Mouse (Mus musculus) right cerebral cortex, adult 18-20 months (tissue): Measurements from ENCODE around the gene Oip5.
"Not testable (repeated sequence)": the region's sequence is repeated elsewhere in the genome, so short reads cannot be mapped to it uniquely, and the experiment has no call there.

Experiments used
- DNase-seq: peaks from one replicate; pipeline ENCODE4 v3.0.0; 2022; ENCODE audit warnings: mixed read lengths

Gene Oip5

DNA sequence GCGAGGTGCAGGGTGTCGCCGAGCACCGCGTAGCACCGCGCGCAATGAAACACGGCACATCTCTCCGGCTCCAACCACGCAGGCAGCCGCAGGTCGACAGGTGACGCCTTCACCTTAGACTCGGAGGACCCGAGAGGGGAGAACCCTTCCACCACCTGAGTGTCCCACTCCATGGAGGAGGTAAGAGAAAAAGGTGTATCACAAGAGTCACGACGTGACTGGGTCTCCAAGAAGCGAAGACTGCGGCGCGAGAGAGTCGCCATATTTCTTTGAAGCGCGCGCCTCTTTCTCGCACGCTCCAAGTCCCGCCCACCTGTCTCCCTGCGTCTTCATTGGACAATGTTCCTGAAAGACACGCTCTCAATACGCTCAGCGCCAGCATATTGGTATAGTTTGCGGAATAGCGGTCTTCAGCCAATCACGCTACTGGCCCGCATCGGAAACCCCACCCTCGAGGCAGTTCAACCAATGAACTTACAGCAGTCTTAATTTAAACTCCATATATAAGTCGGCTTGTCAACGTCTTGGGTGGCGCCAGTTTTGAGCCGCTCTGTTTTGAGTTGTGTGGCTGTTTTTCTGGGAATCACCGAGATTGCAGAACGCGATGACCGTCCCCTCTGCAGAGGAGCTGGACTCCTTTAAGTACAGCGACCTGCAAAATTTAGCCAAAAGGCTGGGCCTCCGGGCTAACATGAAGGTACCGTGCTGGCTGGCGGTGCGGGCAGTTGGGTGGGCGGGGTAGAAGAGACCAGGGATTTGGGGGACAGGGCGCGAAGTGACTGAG is at the start of gene Oip5, which contains the start of gene Nusap1:
Oip5 (minus strand) TSS at position 271 of the 784 bp plus-strand sequence.
Nusap1 (plus strand) TSS at position 100 of the 784 bp plus-strand sequence.
- peak; percentile 95 for DNase-seq

DNA sequence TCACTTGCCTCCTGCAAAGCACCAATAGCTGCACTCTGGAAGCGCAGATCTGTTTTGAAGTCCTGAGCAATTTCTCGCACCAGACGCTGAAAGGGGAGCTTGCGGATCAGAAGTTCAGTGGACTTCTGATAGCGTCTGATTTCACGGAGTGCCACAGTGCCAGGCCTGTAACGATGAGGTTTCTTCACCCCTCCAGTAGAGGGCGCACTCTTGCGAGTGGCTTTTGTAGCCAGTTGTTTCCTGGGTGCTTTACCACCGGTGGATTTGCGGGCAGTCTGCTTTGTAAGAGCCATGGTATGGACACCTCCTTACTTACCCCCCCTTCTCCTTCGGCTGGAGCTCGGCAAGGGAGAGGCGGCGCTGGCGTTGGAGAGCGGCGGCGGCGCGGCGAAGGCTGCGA is 47.5 kb upstream of the Oip5 start:
- DNase-seq: not testable (repeated sequence)

DNA sequence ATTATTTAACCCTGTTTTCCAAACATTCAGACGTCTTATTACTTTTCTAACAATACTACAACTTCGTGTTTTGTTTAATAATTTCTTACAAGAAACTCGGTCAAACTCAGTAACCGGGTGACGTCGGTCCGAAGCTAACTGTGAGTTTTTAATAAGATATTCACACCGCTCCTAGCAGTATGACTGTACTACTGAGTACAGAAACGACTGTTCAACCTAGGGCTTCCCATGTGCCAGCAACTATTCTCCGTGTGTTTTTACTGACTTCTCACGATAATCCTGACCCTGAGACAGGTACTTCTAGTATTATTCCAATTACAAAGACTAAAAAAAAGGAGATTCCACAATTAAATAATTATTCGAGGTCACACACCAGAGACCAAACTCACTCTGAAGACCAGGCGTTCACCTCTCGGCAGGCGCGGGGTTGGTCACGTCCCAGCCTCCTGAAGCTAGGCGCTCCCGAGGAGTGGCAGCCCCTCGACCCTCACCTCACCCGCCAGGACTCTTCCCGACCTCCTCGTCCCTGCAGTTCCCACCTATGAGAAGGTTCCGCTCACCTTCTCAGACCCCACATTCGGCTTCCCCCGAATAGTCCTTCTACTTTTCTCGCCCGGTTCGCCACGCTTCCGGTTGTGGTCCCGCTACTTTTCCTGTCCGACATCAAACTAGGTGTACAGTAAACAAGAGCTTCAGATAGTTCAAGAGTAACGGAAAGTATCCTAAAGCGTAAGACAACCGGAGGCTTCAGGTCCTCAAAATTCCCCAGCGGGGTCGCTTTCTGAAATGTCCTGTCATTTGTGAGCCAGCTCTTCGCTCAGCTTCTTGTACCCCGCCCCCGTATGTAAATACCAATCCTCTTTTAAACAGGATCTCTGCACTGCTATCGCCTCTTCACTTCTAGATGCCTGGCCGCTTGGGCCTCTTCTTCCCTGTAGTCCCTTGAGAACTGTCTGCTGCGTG is 44.2 kb upstream of the Oip5 start, which contains the start of gene Ndufaf1:
Ndufaf1 (minus strand) TSS at position 608 of the 963 bp plus-strand sequence.
- DNase-seq: peak; percentile 86

DNA sequence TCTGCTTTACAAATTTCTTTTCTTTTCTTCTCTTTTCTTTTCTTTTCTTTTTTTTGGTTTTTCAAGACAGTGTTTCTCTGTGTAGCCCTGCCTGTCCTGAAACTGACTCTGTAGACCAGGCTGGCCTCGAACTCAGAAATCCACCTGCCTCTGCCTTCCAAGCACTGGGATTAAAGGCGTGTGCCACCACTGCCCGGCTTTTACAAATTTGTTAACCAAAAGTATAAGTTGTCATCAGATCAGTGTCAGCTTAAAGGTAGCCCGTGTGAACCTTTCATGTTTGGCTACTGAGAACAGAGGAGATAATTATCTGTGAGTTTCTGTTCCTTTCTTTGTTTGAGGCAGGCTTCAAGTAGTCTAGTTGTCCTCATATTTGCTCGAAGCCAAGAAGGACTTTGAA is 26.0 kb upstream of the Oip5 start:
- no peak for DNase-seq

DNA sequence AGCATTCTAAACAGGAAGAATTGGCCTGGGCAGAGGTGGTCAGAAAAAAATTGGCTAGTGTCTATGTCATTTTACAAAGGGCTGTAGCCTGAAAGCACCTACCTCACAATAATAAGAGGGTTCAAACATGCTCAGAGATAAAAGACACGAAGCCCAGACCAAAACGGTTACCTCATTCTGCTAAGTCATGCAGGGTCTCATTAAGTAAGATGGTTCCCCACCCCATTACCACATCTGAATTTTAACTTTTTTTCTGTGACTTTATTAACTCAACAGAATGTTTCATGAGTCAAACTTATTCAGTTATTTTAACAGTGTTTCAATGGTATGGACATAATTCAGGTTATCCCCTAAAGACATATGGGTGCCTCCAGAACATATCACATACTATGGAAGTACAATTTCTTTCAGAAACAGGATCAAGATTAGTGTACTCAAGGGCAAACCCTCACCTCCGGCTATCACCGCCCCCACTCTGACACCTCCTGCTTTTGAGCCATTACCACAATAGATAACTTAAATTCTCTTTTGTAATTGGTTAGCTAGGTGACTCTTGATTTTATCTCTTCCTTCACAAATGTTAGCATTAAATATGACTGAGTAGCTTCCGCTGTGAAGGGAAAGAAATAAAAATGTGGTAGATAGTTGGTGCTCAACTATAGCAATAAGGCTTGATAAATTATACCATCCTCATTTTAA is 23.1 kb upstream of the Oip5 start:
- no peak for DNase-seq

DNA sequence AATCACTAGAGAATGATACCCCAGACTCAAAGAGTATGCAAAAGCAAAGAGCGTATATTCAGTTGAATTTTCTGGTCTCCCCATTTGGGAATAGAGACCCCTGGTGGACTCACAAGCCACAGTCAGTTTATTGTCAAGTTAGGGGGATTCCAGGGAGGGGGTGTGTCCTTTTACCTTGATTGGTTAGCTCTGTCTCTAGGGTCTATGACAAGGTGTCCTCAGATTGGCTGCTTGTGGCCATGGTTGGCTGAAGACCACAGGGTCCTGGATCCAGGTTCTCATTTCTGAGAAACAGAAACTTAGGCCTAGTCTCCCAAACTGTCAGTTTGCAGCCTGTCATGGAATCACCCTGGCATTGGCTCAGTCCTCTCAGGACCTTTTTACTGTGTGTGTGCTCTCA is 18.5 kb upstream of the Oip5 start:
- DNase-seq: no peak

DNA sequence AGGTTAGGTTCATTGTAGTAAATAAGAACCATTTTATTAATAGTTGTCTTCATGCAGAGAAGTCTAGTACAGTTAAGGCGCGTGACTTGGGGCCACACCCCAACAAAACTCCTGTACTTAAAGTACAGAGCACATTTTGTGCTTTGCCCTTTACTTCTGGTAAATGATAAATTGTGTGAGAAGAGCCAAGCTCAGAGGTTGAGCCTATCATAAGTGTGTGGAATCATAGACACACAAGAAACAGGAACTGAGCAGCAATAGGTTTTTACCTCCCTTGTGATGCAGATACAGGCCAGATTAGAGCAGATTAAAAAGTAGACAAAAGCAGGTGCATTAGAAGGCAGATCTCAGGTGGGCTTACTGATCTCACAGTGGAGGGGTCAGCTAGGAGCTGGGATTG is 3.0 kb upstream of the Oip5 start:
- no peak for DNase-seq

DNA sequence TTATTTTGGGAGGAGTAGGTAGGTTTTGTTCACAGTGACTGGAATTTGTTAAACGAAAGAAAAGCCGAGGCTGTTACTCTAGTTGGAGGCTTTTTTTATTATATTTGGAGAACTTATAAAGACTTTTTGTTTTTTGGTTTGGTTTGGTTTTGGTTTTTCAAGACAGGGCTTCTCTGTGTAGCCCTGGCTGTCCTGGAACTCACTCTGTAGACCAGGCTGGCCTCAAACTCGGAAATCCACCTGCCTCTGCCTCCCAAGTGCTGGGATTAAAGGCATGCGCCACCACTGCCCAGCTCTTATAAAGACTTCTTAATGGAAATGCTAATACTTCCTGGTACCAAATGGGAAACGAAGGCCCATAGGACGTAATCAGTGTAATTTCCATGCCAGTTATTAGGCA is 733 bp upstream of the Oip5 start:
- not testable (repeated sequence) for DNase-seq

DNA sequence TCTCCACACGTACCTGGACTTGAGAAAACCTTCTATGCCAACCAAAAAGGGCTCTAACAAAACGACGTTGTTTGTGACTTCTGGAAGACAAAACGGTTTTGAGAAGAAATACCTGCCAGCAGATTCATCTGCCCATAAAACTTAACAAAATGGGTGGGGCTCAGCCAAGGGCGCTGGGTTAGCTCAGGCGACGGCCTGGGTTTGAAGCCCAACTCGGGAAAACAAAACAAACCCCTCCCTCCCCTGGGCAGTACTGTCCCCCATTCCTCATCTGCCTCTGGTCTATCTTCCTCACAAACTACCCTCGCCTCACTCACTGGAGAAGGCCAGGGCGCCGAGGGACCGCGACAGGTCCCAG is 449 bp downstream of the Oip5 start:
- DNase-seq: no peak

DNA sequence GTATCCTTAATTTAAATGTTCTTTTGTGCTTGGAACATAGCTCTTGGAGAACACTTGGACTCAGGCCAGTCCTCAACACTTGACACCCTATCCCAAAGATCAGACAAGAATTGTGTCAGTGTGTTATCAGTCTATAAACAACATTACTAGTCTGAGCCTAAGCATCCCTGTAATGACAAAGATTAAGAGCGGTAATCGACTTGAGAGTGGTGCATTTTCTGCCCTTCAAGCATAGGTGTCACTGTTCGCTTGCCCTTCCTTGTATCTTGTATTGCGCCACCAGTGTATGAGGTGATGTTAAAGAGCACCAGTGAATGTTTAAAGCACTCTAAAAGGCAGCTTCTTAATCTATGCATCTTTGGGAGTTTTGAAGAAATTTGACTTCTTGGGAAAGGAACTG is 11.2 kb downstream of the Oip5 start:
- no peak for DNase-seq

DNA sequence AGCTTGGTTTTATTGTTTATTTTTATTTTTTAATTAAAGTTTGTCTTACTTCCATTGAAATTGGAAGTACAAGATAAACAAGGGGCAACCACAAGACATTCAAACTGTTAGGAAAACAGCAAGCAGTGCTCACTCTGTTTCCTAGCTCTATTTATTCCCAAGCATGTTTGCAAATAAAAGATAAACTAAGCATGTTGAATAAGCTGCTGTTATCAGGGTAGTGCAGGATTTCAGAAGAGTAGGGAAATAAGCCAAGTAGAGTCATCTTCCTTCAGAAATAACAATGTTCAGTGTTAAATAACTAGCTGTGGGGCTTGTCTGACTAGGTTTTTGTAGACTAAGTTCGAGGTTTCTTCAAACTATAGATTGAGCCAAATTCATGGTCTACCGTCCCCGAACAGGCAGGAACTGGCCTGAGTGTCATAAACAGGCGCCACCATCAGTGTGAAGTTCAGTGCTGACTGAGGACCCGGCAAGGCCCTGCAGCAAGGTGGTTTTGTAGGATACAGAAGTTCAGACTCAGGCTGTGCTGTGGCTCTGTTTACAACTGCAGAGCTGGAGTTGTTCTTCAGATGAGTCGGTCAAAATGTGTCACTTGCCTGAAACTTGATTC is 12.8 kb downstream of the Oip5 start:
- no peak for DNase-seq

DNA sequence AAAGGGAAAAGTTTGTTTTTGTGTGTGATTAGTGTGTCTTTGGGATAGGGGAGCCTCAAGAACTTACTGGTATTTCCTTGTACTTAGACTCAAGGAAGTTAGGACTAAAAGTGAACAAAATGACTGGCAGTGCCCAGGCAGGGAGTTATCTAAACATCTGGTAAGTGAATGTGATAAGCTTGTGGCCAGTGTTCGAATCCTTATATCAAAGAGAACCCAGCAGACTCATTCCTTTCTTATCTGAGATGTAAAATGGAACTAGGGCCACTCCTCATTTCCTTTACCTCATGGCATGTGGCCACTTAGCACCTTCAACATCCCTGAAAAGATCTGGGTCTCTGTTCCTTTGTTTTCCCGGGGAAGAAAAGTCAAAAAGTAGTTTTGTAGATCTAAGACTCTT is 14.4 kb downstream of the Oip5 start:
- DNase-seq: no peak

DNA sequence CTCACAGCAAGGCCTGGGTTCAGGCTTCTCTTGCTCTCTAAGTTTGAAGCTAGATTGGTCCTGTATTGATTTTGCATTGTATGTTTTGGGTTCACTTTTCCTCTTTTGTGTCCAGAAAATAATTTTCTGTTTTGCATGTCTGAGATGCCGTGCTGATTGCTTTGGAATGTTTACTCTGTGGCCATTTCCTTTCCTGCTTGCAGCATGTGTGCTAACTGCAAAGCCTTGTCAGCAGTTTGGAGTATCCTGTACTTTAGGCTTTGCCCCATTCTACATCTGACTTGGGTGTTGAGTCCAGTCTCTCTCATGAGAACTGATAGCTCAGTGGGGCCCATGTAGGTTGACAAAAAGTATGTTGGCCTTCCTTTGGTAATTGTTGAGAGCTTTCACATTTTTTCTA is 15.8 kb downstream of the Oip5 start:
- no peak for DNase-seq

DNA sequence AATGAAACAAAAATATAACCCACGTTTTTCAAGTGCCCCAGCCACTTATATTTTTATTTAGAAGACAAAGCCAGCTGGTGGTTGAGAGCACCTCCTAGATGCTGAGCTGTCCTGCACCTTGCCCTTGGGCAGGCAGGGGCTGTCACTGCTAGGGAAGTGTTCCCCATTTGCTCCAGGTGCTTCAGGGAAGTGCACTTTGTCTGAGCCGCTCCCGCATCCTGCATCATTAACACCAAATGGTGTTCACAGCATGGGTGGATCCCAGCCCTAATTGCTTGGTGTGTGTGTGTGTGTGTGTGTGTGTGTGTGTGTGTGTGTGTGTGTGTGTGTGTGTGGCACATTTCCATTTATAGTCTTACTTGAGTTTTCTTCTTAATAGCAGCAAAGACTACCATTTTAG is 16.7 kb downstream of the Oip5 start:
- DNase-seq: not testable (repeated sequence)

DNA sequence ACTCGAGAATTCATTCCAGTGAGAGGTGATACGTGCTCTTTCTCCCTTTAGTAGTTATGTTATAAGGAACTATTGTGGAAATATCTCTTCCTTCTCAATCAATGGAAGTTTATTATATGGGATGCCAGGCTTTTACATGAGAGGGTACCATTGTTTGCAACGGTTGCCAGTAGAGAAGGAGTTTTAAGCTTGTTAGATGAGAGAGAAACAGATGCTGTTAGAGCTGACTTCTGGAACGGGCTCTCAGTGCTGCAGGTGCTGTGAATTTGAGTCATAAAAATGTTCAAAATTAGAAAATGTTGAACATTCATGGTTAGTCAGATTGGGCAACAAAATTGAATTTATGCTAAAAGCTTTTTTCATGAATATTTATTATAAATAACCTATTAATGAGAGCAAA is 17.2 kb downstream of the Oip5 start:
- peak; percentile 24 for DNase-seq

DNA sequence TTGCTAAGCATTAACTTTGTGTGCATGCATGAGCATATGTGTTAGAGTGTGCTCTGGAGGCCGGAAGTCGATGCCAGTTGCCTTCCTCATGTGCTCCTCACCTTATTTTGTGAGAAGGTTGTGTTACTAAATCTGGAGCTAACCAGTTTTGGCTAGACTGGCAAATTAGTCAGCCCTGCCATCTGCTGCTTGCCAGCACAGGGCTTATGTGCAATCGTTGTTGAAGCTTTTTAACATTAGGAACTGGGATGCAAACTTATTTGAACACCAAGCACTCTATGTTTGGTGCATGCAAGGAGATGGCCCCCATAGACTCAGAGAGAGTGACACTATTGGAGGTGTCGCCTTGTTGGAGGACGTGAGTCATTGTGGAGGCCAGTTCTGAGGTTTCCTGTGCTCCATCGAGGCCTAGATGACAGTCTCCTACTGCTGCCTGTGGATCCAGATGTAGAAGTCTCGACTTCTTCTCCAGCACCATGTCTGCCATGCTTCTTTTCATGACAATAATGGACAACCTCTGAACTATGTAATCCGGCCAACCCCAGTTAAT is 21.4 kb downstream of the Oip5 start:
- peak; percentile 59 for DNase-seq

DNA sequence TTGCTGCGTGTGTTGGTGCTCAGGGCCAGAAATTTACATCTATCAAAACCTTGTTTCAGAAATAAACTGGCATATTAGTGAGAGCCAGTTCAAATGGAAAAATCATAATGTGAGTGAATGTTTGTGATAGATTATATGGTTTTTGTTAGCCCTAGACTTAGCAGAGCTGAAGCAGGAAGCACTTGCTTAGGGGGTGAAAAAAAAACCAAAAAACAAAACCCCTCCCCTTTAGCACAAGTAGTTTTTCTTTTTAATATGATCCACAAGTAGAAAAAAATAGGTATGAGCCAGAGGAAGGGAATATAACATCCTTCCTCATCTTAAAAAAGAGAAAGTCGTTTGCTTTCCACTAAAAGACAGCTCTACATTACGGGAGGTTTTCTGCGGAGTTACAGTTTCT is 23.0 kb downstream of the Oip5 start:
- DNase-seq: no peak

DNA sequence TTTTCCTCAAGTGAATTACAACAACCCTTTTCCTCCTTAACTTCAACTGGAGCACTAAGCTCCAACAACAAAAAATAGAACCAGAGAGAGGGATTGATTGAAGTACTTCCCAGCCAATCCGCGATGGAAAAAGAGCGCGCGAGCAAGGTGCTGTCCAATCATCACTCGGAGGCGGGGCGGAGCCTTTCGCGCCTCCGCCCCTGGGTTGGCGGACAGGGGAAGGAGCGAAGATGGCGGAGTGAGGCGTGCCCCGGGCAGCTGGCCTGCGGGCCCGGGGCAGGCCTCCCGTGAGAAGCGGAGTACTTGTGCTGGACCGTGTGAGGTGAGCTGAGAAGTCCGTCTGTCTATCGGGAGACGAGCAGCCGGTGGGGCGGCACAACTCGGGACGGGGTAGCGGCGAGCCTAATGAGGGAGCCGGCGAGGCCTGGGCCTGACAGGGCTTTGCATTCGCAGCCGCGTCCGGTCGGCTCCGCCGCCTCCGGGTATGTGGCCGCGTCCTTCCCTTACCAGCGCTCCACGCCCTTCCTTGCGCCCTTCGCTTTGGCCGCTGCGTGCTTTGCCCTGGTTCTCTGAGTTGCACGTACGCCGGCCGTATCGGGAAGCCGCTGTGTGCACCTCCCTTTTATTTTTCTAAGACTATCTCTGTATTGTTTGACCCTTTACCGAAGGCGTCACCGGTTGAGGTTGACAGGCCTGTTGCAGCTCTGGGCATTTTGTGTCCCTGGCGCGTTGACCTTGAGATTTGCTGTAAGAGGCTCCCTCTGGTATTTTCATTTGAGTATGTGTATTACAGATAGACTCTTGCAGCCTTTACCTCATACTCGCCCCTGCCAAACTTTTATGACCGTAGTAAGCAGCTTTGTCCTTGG is 23.9 kb downstream of the Oip5 start:
- peak; percentile 98 for DNase-seq

DNA sequence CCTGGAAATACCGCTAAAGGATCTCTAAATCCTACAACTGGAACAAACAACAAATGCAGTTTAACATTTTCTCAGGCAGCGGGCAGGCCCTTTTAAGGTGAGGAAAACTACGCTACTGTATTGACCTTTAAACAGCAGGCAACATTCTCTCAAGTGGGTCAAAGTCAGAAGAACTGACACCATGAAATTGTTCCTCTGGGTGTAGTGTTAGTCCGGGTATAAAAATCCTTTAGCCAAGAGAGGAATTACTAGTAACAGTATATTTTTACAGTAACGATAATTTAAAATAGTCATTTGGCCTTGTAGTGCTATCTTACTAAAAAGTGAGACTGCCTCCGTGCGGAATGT is 24.5 kb downstream of the Oip5 start:
- no peak for DNase-seq

DNA sequence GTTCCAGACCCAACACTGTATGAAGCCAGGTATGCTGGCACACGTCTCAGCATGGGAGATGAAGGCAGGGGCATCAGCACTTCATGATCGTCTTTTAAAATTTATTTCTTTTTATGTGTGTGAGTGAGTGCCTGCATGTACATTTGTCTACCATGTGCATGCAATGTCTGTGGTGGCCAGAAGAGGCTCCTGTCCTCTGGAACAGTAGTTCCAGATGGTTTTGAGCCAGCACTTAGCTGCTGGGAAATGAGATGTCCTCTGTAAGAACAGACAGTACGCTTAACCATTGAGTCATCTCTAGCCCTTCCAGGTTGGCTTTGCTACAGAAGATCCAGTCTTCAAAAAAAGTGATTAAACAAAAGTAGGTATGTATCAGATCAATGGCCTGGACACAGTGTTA is 27.0 kb downstream of the Oip5 start:
- DNase-seq: no peak

DNA sequence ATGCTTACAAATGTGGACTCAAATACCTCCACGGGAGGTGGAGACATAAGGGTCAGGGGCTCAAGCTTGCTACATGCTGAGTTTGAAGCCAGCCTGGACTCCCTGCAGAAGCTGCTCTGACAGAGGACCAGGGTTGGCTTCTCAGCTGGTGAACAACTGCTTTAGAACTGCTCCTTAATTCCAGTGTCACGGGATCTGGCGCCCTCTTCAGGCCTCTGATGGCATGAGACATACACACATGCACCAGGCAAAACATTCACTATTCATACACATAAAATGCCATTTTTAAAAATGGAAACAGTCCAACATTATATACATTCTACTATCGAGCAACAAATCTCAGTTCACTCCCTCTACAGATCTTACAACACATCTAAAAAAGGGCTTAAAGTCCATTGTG is 30.9 kb downstream of the Oip5 start:
- no peak for DNase-seq

DNA sequence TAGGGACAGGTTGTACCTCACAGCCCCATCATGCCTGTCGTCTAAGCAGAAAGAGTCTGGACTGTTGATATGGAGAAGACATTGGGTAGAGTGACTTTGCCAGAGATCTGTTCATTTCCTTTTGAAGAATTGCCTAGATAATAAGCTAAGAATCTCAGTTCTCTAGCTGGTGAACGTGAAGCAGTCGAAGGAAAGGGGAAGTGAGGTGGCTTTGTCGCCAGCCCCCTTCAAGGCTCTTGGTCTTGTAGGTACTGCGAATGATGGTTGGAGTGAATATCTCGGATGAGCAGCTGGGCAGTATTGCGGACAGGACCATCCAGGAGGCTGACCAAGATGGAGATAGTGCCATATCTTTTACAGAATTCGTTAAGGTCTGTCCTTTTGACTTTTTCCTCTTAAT is 34.0 kb downstream of the Oip5 start:
- no peak for DNase-seq
